Mouse (Mus musculus) heart, adult 11 months (tissue): ENCODE results near the gene Syna.

ENCODE experiments used
- DNase-seq: peaks from one replicate; pipeline ENCODE4 v3.0.0; 2022

The Syna gene

GRCm38 (mm10) chr5:134560071-134560449 lies at the start of gene Syna:
TSS of gene Syna (minus strand) at chr5:134560171.
- no peak for DNase-seq

GRCm38 (mm10) chr5:134607121-134607520 lies 47.1 kb upstream of the Syna start:
- DNase-seq: peak; percentile 97

GRCm38 (mm10) chr5:134606314-134606713 lies 46.3 kb upstream of the Syna start:
- DNase-seq: no peak

GRCm38 (mm10) chr5:134604376-134604775 lies 44.4 kb upstream of the Syna start:
- peak; percentile 93 for DNase-seq

- peak; percentile 94 for DNase-seq
These were observed 37.7 kb upstream of the Syna start for GRCm38 (mm10) chr5:134597711-134598110.

GRCm38 (mm10) chr5:134593093-134593492 lies 33.1 kb upstream of the Syna start:
- no peak for DNase-seq

GRCm38 (mm10) chr5:134592026-134592581 lies 32.1 kb upstream of the Syna start:
- DNase-seq: peak; percentile 92

GRCm38 (mm10) chr5:134589900-134590299 lies 29.9 kb upstream of the Syna start:
- DNase-seq: no peak

- DNase-seq: no peak
These were observed 24.8 kb upstream of the Syna start for GRCm38 (mm10) chr5:134584798-134585197.

GRCm38 (mm10) chr5:134583884-134584213 lies 23.9 kb upstream of the Syna start:
- DNase-seq: no peak

- DNase-seq: no peak
These were observed 23.3 kb upstream of the Syna start for GRCm38 (mm10) chr5:134583006-134583883.

GRCm38 (mm10) chr5:134582221-134582907 lies 22.4 kb upstream of the Syna start:
- peak; percentile 99 for DNase-seq

GRCm38 (mm10) chr5:134581146-134581545 lies 21.2 kb upstream of the Syna start, which contains the start of gene Rfc2:
TSS of gene Rfc2 (plus strand) at chr5:134581366.
- DNase-seq: no peak

GRCm38 (mm10) chr5:134579135-134579534 lies 19.2 kb upstream of the Syna start:
- DNase-seq: no peak

GRCm38 (mm10) chr5:134577534-134577933 lies 17.6 kb upstream of the Syna start:
- no peak for DNase-seq

GRCm38 (mm10) chr5:134576517-134577220 lies 16.7 kb upstream of the Syna start:
- DNase-seq: no peak

- DNase-seq: no peak
These were observed 15.9 kb upstream of the Syna start for GRCm38 (mm10) chr5:134575833-134576232.

- DNase-seq: peak; percentile 97
These were observed 12.7 kb upstream of the Syna start for GRCm38 (mm10) chr5:134572508-134573214.

GRCm38 (mm10) chr5:134571730-134572507 lies 11.9 kb upstream of the Syna start:
- DNase-seq: peak; percentile 97

GRCm38 (mm10) chr5:134568964-134569491 lies 9.1 kb upstream of the Syna start:
- peak; percentile 96 for DNase-seq

GRCm38 (mm10) chr5:134568030-134568429 lies 8.1 kb upstream of the Syna start:
- no peak for DNase-seq
